ENCODE assay signal across 22 mouse cellular contexts in the genomic region with DNA sequence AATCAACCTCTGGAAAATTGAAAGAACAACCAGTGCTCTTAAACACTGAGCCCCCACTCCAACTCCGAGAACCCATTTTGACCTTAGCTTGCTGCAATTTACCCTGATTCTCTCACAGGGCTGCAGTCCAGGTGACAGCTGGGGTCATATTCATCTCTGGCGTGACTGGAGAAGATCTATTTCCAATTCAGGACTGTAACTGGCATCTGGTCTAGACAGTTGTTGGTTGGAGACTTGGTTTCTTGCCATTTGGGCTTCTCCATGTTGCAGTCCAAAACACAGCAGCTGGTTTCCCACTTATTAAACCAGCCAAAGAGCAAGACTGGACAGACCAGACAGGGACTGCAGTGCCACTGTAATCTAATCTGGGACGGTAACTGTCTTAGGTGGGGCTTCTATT. TPM values are rescaled to one million over a fixed set of nuclear protein-coding genes. Genes with fewer than 3 reads are reported as not detected.
DNase-seq lines count a peak whose midpoint lies in the region; ATAC-seq and TF ChIP-seq lines count a peak whose summit lies in the region.
"Had no signal": no experiment of that assay in that cellular context is flagged by ENCODE, and none has a peak within 500 bp of the region (broad histone marks: within the 10 kb centered on the region; RNA-seq: fewer than 3 reads in every experiment).

No protein-coding gene starts in this region.

- no peaks in the 10 kb centered on the region for H3K36me3 ChIP-seq in midbrain, postnatal 0 days (ENCODE audit: insufficient read depth, low read length)
- no peaks in the 10 kb centered on the region for H3K36me3 ChIP-seq in midbrain, embryonic 16.5 days (ENCODE audit: control insufficient read depth, insufficient read depth, low read length)
- H3K36me3 ChIP-seq: embryonic facial prominence, embryonic 13.5 days; G1E; heart, embryonic 13.5 days had no signal

- no peaks in the 10 kb centered on the region for H3K9me3 ChIP-seq in midbrain, postnatal 0 days (ENCODE audit: low read length)
- H3K9me3 ChIP-seq in midbrain, embryonic 16.5 days (replicated peaks; ENCODE audit: control insufficient read depth, low read length, poor library complexity, severe bottlenecking), result no peaks in the 10 kb centered on the region
- H3K9me3 ChIP-seq: embryonic facial prominence, embryonic 13.5 days; forebrain, embryonic 13.5 days; G1E; heart, embryonic 13.5 days had no signal

- H3K4me3 ChIP-seq in gastrocnemius, adult 2 months, result no peak overlapping the region
- H3K4me3 ChIP-seq in midbrain, postnatal 0 days (ENCODE audit: low read depth, low read length), result no peak overlapping the region
- H3K4me3 ChIP-seq in midbrain, embryonic 16.5 days (ENCODE audit: low read depth, low read length), result no peak overlapping the region
- H3K4me3 ChIP-seq: embryonic facial prominence, embryonic 13.5 days; forebrain, embryonic 13.5 days; heart, embryonic 13.5 days had no signal

- DNase-seq in gastrocnemius, adult 2 months, result peak; percentile 41
- no peak for DNase-seq in gastrocnemius, postnatal 4 days (ENCODE audit: low spot score in 2 of 2)
- peak; percentile 35 for DNase-seq in midbrain, postnatal 0 days (ENCODE audit: low spot score)
- peak; percentile 32 for DNase-seq in gastrocnemius, postnatal 25 days
- no peak for DNase-seq in layer of hippocampus, adult 18-20 months (ENCODE audit: low spot score in 2 of 2)
- DNase-seq in lung, postnatal 10 days, result no peak
- DNase-seq: adrenal gland, adult 2 months; adrenal gland, postnatal 25 days; cerebellum, adult 2 months; cerebellum, postnatal 36 days; forebrain, postnatal 0 days; heart, postnatal 36 days; kidney, adult 8-10 months had no signal

- H3K27me3 ChIP-seq in midbrain, postnatal 0 days (ENCODE audit: insufficient read depth, low read length), result no peaks in the 10 kb centered on the region
- H3K27me3 ChIP-seq in midbrain, embryonic 16.5 days (ENCODE audit: control insufficient read depth, insufficient read depth, low read depth, low read length), result no peaks in the 10 kb centered on the region
- H3K27me3 ChIP-seq: embryonic facial prominence, embryonic 13.5 days; forebrain, embryonic 13.5 days; heart, embryonic 13.5 days had no signal

- H3K9ac ChIP-seq in midbrain, postnatal 0 days (replicated peaks; ENCODE audit: low read length, poor library complexity, severe bottlenecking), result no peak overlapping the region
- H3K9ac ChIP-seq in midbrain, embryonic 16.5 days (ENCODE audit: low read depth, low read length), result no peak overlapping the region
- H3K9ac ChIP-seq: embryonic facial prominence, embryonic 13.5 days; forebrain, embryonic 13.5 days; forebrain, postnatal 0 days; heart, embryonic 13.5 days had no signal

- H3K4me1 ChIP-seq in midbrain, postnatal 0 days (ENCODE audit: insufficient read depth, low read length), result no peaks in the 10 kb centered on the region
- no peaks in the 10 kb centered on the region for H3K4me1 ChIP-seq in midbrain, embryonic 16.5 days (ENCODE audit: control insufficient read depth, insufficient read depth, low read length)

- H3K4me2 ChIP-seq in midbrain, postnatal 0 days (ENCODE audit: low read depth, low read length, poor library complexity, severe bottlenecking), result no peak overlapping the region
- H3K4me2 ChIP-seq in midbrain, embryonic 16.5 days (ENCODE audit: low read length), result no peak overlapping the region
- H3K4me2 ChIP-seq: embryonic facial prominence, embryonic 13.5 days; forebrain, embryonic 13.5 days; heart, embryonic 13.5 days had no signal

- no peak for ATAC-seq in midbrain, postnatal 0 days (ENCODE audit: low FRiP score)
- ATAC-seq in midbrain, embryonic 16.5 days, result no peak
- ATAC-seq: CD4-positive, CD25-positive, alpha-beta regulatory T cell, adult 4 months; forebrain, embryonic 13.5 days; forebrain, postnatal 0 days; hindbrain, embryonic 16.5 days; inflammation-experienced regulatory T-cells, adult 6 months; intestine, postnatal 0 days had no signal

- TF ChIP-seq CTCF in gastrocnemius, adult 2 months (IDR thresholded peaks at IDR 0.05), result no peak
- TF ChIP-seq CTCF in midbrain, postnatal 0 days (IDR thresholded peaks at IDR 0.05), result no peak

- H3K27ac ChIP-seq in gastrocnemius, adult 2 months, result no peak overlapping the region
- H3K27ac ChIP-seq in midbrain, postnatal 0 days (ENCODE audit: low read depth, low read length), result no peak overlapping the region
- no peak overlapping the region for H3K27ac ChIP-seq in midbrain, embryonic 16.5 days (ENCODE audit: low read length)
- H3K27ac ChIP-seq: embryonic facial prominence, embryonic 13.5 days; forebrain, embryonic 13.5 days; heart, embryonic 13.5 days had no signal

- 85% methylated on average over 3 of the region's 3 CpGs for WGBS in midbrain, postnatal 0 days
- WGBS in midbrain, embryonic 16.5 days, result 95% methylated on average over 3 of the region's 3 CpGs

- intact Hi-C loops in gastrocnemius, adult 2 months (cut with DNase I), result no loop called here

RNA-seq across cellular contexts. Expression of a gene that starts 47.1 kb away (rescaled TPM):
- 100 to 1,000 TPM; 152 to 185 TPM for total RNA-seq in gastrocnemius, adult 2 months (2021)
- total RNA-seq in gastrocnemius, postnatal 4 days (2021), result 100 to 1,000 TPM; 164 to 171 TPM
- total RNA-seq in midbrain, postnatal 0 days (2014; rRNA removed), result 23.3 and 29.2 TPM in 2 replicates
- 36.7 and 39.5 TPM in 2 replicates for polyA plus RNA-seq in midbrain, postnatal 0 days (2015; fragmentation: Nextera tagmentation; extraction: Ambion mirVana)
- polyA plus RNA-seq in midbrain, embryonic 16.5 days (2015; fragmentation: Nextera tagmentation; extraction: Ambion mirVana), result 25.0 and 33.8 TPM in 2 replicates
- total RNA-seq in gastrocnemius, postnatal 25 days (2021), result 100 to 1,000 TPM; 132 to 159 TPM
- total RNA-seq in layer of hippocampus, adult 18-20 months (2021), result 10 to 100 TPM; 67.0 to 69.7 TPM

Comparison
In these comparisons a context has a peak if more than half of its experiments do, and no peak if none do; other contexts are left out.
1. DNase-seq: peak in gastrocnemius, adult 2 months (single experiment), midbrain, postnatal 0 days (single experiment) and gastrocnemius, postnatal 25 days (single experiment); none in gastrocnemius, postnatal 4 days (0 of 2), layer of hippocampus, adult 18-20 months (0 of 2) and lung, postnatal 10 days (single experiment).